Mouse (Mus musculus): ENCODE data around the gene Prrx1.

Gene Prrx1

GRCm38 (mm10) chr1:163255884-163256283 lies 57.6 kb downstream of the Prrx1 start:
- DNase-seq = no peak

- no peak for DNase-seq
Measured at GRCm38 (mm10) chr1:163252796-163253195, 60.7 kb downstream of the Prrx1 start.

- no peak for DNase-seq
Measured at GRCm38 (mm10) chr1:163252331-163252730, 61.2 kb downstream of the Prrx1 start.

GRCm38 (mm10) chr1:163251766-163252165 lies 61.7 kb downstream of the Prrx1 start:
- no peak for DNase-seq

GRCm38 (mm10) chr1:163238950-163239349 lies 74.6 kb downstream of the Prrx1 start:
- DNase-seq = no peak

- DNase-seq = no peak
Measured at GRCm38 (mm10) chr1:163231230-163231629, 82.3 kb downstream of the Prrx1 start.

- DNase-seq = no peak
Measured at GRCm38 (mm10) chr1:163226271-163226670, 87.2 kb downstream of the Prrx1 start.

- no peak for DNase-seq
Measured at GRCm38 (mm10) chr1:163221767-163222166, 91.7 kb downstream of the Prrx1 start.

- no peak for DNase-seq
Measured at GRCm38 (mm10) chr1:163208919-163209867, 104.3 kb downstream of the Prrx1 start.

GRCm38 (mm10) chr1:163198767-163199166 lies 114.7 kb downstream of the Prrx1 start:
- no peak for DNase-seq

- DNase-seq = peak; percentile 4
Measured at GRCm38 (mm10) chr1:163198059-163198458, 115.5 kb downstream of the Prrx1 start.

Measured in kidney, adult 9 months (tissue).